Mouse (Mus musculus) layer of hippocampus, postnatal 14 days (tissue): ENCODE data around the gene Pcsk1n. TPM values are rescaled to one million over a fixed set of nuclear protein-coding genes. Genes with fewer than 3 reads are reported as not detected.
"Not testable (repeated sequence)": the region's sequence is repeated elsewhere in the genome, so short reads cannot be mapped to it uniquely, and the experiment has no call there.

Experiments
- DNase-seq, 2 experiments: peaks; one replicate each; pipeline ENCODE4 v3.0.0; 2021 to 2022; ENCODE audit warnings: low spot score in 2 of 2, mixed read lengths in 1 of 2
- long read RNA-seq, 2 experiments: library from polyadenylated mRNA; stranded (forward); transcript quantifications; one replicate each; pipeline ENCODE4 v2.0.0; 2021
- total RNA-seq, 2 experiments: library from RNA; stranded (reverse); gene quantifications; 2 replicates each; pipeline ENCODE4 v1.2.3; 2021

Gene Pcsk1n
- total RNA-seq = 100 to 1,000 TPM; 340 to 344 TPM
- long read RNA-seq, experiment 1, transcript Pcsk1n-201 (3 exons, 2,193 nt) = major isoform, 696 of 770 reads
- long read RNA-seq, experiment 1, partial matches to known transcripts = 13 of 770 reads
- long read RNA-seq, experiment 1, other reads (novel, unspliced or antisense) = 61 of 770 reads
- long read RNA-seq, experiment 2, transcript Pcsk1n-201 (3 exons, 2,193 nt) = major isoform, 1,129 of 1,261 reads
- long read RNA-seq, experiment 2, partial matches to known transcripts = 27 of 1,261 reads
- long read RNA-seq, experiment 2, other reads (novel, unspliced or antisense) = 105 of 1,261 reads

GRCm38 (mm10) chrX:7919601-7920383 is at the start of gene Pcsk1n:
Gene Pcsk1n, plus strand, starts transcription at chrX:7919822.
- peak; percentile 54 to 59 for DNase-seq

- no peak for DNase-seq
Observed at GRCm38 (mm10) chrX:7869826-7870225, 49.8 kb upstream of the Pcsk1n start.

DNA sequence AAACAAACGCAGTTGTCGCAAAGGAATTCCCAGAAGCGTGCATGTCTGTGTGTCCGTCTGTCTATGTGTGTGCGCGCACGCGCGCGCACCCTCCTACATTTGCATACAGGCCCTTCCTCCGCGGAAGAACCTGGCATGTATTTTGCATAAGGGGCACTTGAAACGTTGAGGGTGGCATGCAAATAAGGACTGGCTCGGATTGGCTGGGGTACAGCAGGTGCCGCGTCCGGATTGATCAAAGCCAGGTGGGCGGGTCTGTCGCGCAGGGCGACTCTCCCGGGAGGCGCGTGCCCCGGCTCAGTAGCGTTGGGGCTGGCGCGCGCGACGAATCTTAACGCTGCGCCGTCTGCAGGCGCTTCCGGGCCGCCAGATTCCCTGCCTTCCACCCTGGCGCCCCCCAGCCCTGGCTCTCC is 41.6 kb upstream of the Pcsk1n start, which contains the start of gene Pim2:
Gene Pim2 (plus strand): TSS at position 256 of the 413 bp plus-strand sequence.
- peak; percentile 71 to 83 for DNase-seq

- DNase-seq = no peak
Observed at GRCm38 (mm10) chrX:7878495-7878894, 41.1 kb upstream of the Pcsk1n start.

- DNase-seq = peak; percentile 49 to 77
Observed at GRCm38 (mm10) chrX:7879819-7880218, 39.8 kb upstream of the Pcsk1n start.

DNA sequence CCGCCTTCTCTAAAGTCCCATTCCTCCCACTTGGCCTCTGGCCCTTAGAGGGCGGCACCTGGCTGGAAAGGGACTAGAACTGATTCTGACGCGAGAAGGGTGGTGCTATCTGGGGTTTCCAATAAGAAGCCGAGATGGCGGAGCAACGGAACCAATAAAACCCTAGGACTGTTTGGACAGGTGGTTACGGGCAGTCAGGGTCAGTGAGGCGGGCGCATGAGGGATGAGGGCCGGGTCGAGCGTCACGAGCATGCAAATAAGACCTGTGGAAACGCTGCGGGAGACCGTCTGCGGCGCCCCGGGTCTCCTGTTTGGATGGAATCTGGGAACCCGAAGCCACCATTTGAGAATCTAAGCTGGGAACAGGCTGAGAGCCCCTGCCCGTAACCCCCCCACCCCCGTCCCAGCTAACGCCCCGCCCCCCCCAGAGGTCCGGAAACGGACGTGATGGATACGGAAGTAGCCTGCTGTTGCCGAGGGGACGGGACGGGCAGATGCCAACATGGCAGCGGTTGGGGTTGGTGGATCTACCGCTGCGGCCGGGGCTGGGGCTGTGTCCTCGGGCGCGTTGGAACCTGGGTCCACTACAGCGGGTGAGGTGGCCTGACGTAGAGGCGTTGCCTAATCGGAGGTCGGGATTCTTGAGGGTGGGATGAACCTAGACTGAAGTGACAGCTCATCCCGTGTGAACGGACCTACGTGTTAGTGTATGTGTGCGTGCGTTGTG is 35.6 kb upstream of the Pcsk1n start, which contains the start of gene Slc35a2:
Gene Slc35a2 (plus strand): TSS at position 188 of the 727 bp plus-strand sequence.
- peak; percentile 70 to 85 for DNase-seq

GRCm38 (mm10) chrX:7898211-7898610 is 21.4 kb upstream of the Pcsk1n start:
- no peak for DNase-seq

DNA sequence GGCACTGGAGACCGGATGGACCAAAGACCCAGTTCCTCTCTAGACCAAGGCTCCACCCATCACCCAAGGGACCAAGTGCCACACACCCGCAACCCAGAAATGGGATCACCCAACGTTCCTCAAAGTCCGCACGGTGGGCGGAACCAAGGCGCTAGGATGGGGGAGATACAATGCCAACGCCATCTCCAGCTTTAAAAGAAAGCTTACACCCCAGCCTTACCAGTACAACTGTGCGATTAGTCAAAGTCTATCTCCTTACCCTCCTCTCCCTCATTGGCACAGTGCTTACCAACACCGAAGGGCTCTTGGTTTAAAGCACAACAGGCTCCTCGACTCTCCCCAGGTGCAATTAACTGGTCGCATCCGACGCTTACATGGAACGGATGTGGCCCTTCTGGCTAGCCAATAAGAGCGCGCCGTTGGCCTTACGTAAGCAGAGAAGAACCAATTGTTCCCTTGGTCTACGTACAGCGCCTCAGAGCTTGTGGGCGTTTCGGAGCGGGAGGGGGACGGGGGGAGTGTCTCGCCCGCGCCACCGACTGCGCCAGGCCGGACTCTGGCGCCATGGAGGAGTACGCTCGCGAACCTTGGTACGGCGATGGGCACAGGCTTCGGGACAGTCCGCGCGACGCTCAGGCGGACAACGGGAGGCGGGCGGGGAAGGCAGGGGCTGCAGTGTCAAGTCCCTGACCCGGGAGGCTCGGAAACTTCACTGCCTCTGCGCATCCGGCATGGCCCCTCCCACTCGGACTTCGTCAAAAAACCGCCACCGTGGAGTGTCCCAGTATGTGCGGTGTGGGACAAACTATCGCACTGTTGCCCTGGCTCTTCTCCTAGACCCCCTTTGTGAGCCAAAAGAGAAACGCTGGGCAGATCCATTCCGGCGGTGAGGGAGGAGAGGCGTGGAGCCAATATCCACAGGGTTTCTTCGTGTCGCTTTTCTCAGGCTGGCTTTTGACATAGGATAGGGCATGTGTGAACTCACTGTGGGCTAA is 20.4 kb upstream of the Pcsk1n start, which contains the start of the genes Pqbp1 and Timm17b:
Gene Pqbp1 (minus strand): TSS at position 390 of the 995 bp plus-strand sequence.
Gene Timm17b (plus strand): TSS at position 478 of the 995 bp plus-strand sequence.
- DNase-seq = peak; percentile 83 to 91

GRCm38 (mm10) chrX:7904441-7904840 is 15.2 kb upstream of the Pcsk1n start:
- no peak for DNase-seq

- no peak for DNase-seq
Observed at GRCm38 (mm10) chrX:7907735-7908134, 11.9 kb upstream of the Pcsk1n start, which contains the start of gene Gm10491. Gene Gm10491, minus strand, starts transcription at chrX:7907835.

- not testable (repeated sequence) for DNase-seq
Observed at GRCm38 (mm10) chrX:7909242-7909641, 10.4 kb upstream of the Pcsk1n start, which contains the start of gene Gm10490. Gene Gm10490, plus strand, starts transcription at chrX:7909542.

GRCm38 (mm10) chrX:7910473-7910872 is 9.1 kb upstream of the Pcsk1n start:
- DNase-seq = no peak

GRCm38 (mm10) chrX:7915669-7916068 is 4.0 kb upstream of the Pcsk1n start:
- DNase-seq = not testable (repeated sequence)

DNA sequence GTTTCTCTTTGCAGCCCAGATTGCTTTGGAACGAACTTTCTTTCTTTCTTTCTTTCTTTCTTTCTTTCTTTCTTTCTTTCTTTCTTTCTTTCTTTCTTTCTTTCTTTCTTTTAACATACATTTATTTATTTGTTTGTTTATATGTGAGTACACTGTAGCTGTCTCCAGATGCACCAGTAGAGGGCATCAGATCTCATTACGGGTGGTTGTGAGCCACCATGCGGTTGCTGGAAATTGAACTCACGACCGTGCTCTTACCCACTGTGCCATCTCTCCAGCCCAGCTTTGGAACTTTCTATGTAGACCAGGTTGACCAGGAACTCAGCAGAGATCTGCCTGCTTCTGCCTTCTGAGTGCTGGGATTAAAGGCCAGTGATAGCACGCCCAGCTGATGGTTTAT is 1.7 kb upstream of the Pcsk1n start:
- DNase-seq = not testable (repeated sequence)

DNA sequence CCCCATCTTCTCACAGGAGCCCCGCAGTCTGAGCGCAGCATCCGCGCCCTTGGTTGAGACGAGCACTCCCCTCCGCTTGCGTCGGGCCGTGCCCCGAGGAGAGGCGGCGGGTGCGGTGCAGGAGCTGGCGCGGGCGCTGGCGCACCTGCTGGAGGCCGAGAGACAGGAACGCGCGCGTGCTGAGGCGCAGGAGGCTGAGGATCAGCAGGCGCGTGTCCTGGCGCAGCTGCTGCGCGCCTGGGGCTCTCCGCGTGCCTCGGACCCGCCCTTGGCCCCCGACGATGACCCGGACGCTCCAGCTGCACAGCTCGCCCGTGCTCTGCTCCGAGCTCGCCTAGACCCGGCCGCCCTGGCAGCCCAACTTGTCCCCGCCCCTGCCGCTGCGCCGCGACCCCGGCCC is 2.4 kb downstream of the Pcsk1n start:
- no peak for DNase-seq

DNA sequence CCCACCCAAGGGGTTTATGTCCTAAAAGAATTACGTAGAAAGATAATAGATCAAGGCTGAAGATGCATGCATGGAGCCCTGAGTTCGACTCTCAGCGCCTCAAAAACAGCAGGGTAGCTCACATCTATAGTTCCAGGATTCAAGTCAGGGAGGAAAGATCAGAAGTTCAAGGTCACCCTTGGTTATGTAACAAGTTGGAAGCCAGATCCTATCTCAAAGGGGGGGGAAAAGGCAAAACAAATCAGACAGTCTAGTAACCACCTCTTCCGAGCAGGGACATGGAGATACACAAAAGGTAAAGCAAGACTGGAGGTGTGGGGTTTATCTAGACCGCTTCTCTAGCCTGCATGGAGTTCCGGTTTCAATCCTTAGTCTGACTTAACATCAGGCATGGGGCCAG is 6.6 kb downstream of the Pcsk1n start:
- no peak for DNase-seq

GRCm38 (mm10) chrX:7927116-7927515 is 7.5 kb downstream of the Pcsk1n start:
- DNase-seq = no peak

GRCm38 (mm10) chrX:7928270-7928790 is 8.7 kb downstream of the Pcsk1n start, which contains the start of gene Eras:
Gene Eras, minus strand, starts transcription at chrX:7928607.
- no peak for DNase-seq

GRCm38 (mm10) chrX:7936874-7937273 is 17.3 kb downstream of the Pcsk1n start:
- no peak for DNase-seq

DNA sequence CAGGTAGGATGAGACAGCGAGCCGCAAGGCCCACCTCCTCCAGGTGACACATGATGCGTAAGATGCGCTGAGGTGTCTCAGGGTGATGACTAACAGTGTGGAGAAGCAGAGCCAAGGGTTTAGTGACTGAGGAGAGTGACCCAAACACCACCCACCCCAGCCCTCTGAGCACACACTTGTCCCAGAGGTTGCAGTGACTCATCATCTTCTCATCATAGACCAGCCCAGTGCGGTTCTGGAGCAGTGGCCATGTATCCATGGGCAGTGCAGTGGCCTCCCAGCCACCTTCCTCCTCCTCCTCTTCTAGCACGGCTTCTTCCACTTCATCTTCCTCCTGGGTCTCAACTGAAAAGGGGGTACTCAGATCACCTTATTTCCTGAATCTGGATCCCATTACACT is 18.0 kb downstream of the Pcsk1n start:
- DNase-seq = no peak
